Mouse (Mus musculus) midbrain, embryonic 16.5 days (tissue): ENCODE results near the gene Aurka. TPM values are rescaled to one million over a fixed set of nuclear protein-coding genes. Genes with fewer than 3 reads are reported as not detected.

Source experiments
- ATAC-seq: fragments of 200-750 bp; cut with Nextera tagmentation; 2 replicates; pipeline ENCODE4 v1.8.0; 2017; ENCODE audit warnings: moderate TSS enrichment
- H3K27ac ChIP-seq: fragments of 300-500 bp; sonication (generic); 2 replicates; pipeline ENCODE4 v1.5.1; 2014; ENCODE audit warnings: mild to moderate bottlenecking, low read length, mixed read lengths
- H3K27me3 ChIP-seq: fragments of 300-500 bp; sonication (generic); 2 replicates; pipeline ENCODE4 v1.6.1; 2014; ENCODE audit warnings: low read depth, low read length, mixed read lengths; ENCODE audit not compliant: control insufficient read depth, insufficient read depth
- H3K36me3 ChIP-seq: fragments of 300-500 bp; sonication (generic); 2 replicates; pipeline ENCODE4 v1.6.1; 2014; ENCODE audit warnings: mild to moderate bottlenecking, low read length, moderate library complexity, mixed read lengths; ENCODE audit not compliant: control insufficient read depth, insufficient read depth
- H3K4me1 ChIP-seq: fragments of 300-500 bp; sonication (generic); 2 replicates; pipeline ENCODE4 v1.6.1; 2014; ENCODE audit warnings: mild to moderate bottlenecking, low read length, mixed read lengths; ENCODE audit not compliant: control insufficient read depth, insufficient read depth
- H3K4me2 ChIP-seq: fragments of 300-500 bp; sonication (generic); 2 replicates; pipeline ENCODE4 v1.6.1; 2014; ENCODE audit warnings: mild to moderate bottlenecking, low read length, mixed read lengths
- H3K4me3 ChIP-seq: fragments of 300-500 bp; sonication (generic); 2 replicates; pipeline ENCODE4 v1.5.1; 2014; ENCODE audit warnings: low read depth, mild to moderate bottlenecking, low read length, moderate library complexity, mixed read lengths
- H3K9ac ChIP-seq: fragments of 300-500 bp; sonication (generic); 2 replicates; pipeline ENCODE4 v1.6.1; 2014; ENCODE audit warnings: low read depth, low read length, mixed read lengths
- H3K9me3 ChIP-seq: fragments of 300-500 bp; sonication (generic); replicated peaks from 2 replicates; pipeline ENCODE4 v1.6.1; 2014; ENCODE audit warnings: mild to moderate bottlenecking, low read length, mixed read lengths; ENCODE audit not compliant: control insufficient read depth, poor library complexity, severe bottlenecking
- WGBS: fragments of 180-500 bp; shearing (Covaris S2); extraction: QIAGEN DNeasy Blood & Tissue Kit; methylation state at CpG from one replicate; pipeline ENCODE4 v1.1.7; 2014; 5-methylcytosine and 5-hydroxymethylcytosine counted together
- polyA plus RNA-seq: library from polyadenylated mRNA; unstranded; fragments of >200 nt; fragmentation: Nextera tagmentation; extraction: Ambion mirVana; gene quantifications from 2 replicates; pipeline ENCODE4 v1.2.1, GENCODE M21; 2015

Aurka gene
- polyA plus RNA-seq, 1 experiment from 2014 or later = 10.4 TPM

DNA sequence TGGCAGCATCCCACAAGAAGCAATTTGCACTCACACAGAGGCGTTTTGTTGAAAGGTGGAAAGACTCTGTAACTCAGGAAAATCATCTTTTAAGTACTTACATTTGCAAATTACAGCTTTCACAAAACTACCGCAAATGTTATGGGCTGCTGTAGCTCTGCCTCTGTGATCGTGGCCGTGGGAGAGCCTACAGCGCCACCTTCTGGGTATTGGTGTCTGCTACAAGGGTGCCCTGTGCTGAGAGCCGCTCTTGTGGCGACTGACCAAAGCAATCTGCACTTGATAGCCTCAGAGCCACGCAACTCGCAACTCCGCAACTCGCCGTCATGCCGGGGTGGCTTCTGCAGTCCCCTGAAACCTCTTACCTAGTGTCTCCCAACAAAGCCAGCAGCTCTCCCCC lies 41.2 kb downstream of the Aurka start:
- Histone ChIP-seq H3K27me3 (peaks cover 4% of the 10 kb centered on the region; the same call in 1 of the 2 replicates), H3K4me3 (peak overlapping the region; percentile 5; the same call in 1 of the 2 replicates), H3K36me3 (no peaks in the 10 kb centered on the region), H3K9me3 (no peaks in the 10 kb centered on the region), H3K27ac (no peak overlapping the region), H3K4me1 (peaks cover 5% of the 10 kb centered on the region; the same call in 1 of the 2 replicates), H3K4me2 (peak overlapping the region; percentile 50), H3K9ac (peak overlapping the region; percentile 27; the same call in 1 of the 2 replicates)
- WGBS = 3% methylated on average over 13 of the region's 13 CpGs
- ATAC-seq = peak; percentile 88

DNA sequence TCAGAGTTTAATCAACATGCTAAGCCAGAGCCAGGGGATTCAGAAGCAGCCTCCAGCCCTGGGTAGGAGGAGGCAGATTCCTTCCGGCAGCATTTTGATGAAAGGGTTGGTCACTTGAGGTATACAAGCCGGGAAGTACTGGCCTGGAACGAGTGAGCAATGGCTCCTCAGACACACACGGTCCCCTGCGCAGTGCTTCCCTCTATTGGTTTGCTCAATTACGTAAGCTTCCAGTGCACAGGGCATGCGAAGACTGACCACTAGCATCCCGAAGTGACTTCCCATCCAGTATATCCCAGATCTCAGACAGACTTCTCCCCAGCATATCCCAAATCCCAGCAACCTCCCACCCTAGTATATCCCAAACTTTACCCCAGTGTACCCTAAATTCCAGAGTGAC lies 42.1 kb downstream of the Aurka start:
- Histone ChIP-seq H3K36me3 (no peaks in the 10 kb centered on the region), H3K4me2 (no peak overlapping the region), H3K9ac (no peak overlapping the region), H3K9me3 (no peaks in the 10 kb centered on the region), H3K4me3 (no peak overlapping the region), H3K27ac (no peak overlapping the region), H3K27me3 (peaks cover 4% of the 10 kb centered on the region; the same call in 1 of the 2 replicates), H3K4me1 (peaks cover 5% of the 10 kb centered on the region; the same call in 1 of the 2 replicates)
- WGBS = 39% methylated on average over 8 of the region's 8 CpGs
- no peak for ATAC-seq

DNA sequence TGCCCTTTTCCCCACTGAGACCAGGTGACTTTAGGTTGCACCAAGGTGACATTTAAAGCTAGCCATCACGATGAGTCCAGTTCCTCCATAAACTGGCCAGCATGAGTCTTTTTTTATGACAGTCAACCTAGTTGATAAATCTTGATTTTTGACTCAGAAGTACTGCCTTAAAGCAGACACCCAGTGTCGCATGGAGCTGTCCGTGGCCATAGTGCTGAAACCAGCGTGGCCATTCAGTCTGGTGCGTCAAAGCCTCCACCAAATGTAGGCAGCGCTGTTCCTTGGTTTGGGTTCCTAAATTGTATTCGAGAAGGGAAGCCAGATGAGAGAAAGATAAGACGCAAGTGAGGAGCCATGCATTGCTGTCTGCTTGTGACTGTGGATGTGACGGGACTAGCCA lies 49.5 kb downstream of the Aurka start:
- Histone ChIP-seq H3K27me3 (no peaks in the 10 kb centered on the region), H3K36me3 (no peaks in the 10 kb centered on the region), H3K4me3 (no peak overlapping the region), H3K4me2 (no peak overlapping the region), H3K9me3 (no peaks in the 10 kb centered on the region), H3K27ac (no peak overlapping the region), H3K9ac (no peak overlapping the region), H3K4me1 (no peaks in the 10 kb centered on the region)
- WGBS = 23% methylated on average over 9 of the region's 9 CpGs
- no peak for ATAC-seq

DNA sequence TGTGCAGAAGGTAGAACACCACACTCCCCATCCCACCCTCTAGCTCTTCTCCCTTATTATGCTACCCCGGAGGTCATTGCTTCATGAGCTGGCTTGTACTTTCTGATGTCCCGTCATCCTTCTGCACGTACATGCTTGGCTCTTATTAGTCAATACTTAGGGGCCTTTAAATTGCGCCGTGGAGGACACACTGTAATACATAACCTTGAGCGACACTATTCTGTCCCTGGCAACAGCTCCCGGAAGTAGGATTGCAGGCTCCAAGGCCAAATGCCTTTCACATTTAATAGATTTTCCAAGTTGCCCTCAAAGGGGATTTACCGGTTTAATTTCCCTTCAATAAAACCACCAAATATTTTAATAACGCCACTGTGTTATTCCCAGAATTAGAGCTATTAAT lies 58.6 kb downstream of the Aurka start:
- Histone ChIP-seq H3K36me3 (no peaks in the 10 kb centered on the region), H3K9ac (no peak overlapping the region), H3K4me1 (no peaks in the 10 kb centered on the region), H3K27me3 (no peaks in the 10 kb centered on the region), H3K4me3 (no peak overlapping the region), H3K9me3 (no peaks in the 10 kb centered on the region), H3K4me2 (no peak overlapping the region), H3K27ac (no peak overlapping the region)
- WGBS = 84% methylated on average over 9 of the region's 9 CpGs
- ATAC-seq = no peak

DNA sequence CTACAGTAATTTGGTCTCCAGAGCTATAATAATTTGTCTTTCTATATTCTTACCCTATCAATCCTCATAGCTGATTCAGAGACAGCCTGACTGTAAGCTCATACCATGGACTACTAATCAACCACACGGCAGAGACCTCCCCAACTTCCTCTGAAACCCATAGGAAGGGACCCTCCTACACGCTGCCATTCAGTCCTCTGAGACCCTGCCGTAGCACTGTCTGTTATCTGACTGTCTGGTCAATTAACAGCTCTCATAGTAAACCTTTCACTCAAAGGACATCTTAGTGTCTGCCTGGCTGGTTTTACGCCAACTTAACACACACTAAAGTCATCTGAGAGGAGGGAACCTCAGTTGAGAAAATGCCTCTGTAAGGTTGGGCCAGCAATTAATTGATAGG lies 63.8 kb downstream of the Aurka start:
- Histone ChIP-seq H3K27me3 (no peaks in the 10 kb centered on the region), H3K9me3 (no peaks in the 10 kb centered on the region), H3K4me2 (no peak overlapping the region), H3K9ac (no peak overlapping the region), H3K27ac (no peak overlapping the region), H3K4me1 (no peaks in the 10 kb centered on the region), H3K4me3 (no peak overlapping the region), H3K36me3 (no peaks in the 10 kb centered on the region)
- no peak for ATAC-seq
- 74% methylated on average over 4 of the region's 4 CpGs for WGBS

Other genes with a start within 250 kb of the Aurka start
- gene Mc3r, start 122.0 kb downstream of the Aurka start, polyA plus RNA-seq = 0.64 and 0.73 TPM in 2 replicates
- 21.2 and 24.0 TPM in 2 replicates for gene Fam210b, start 25.0 kb downstream of the Aurka start, polyA plus RNA-seq
- gene Cstf1, start 146 bp upstream of the Aurka start, polyA plus RNA-seq = 23.4 and 25.2 TPM in 2 replicates
- 0.11 and 0.16 TPM in 2 replicates for gene Cass4, start 23.3 kb upstream of the Aurka start, polyA plus RNA-seq
- 93.6 and 97.0 TPM in 2 replicates for gene Rtf2, start 70.0 kb upstream of the Aurka start, polyA plus RNA-seq
- 1.6 TPM in 2 replicates for gene Gcnt7, start 88.1 kb upstream of the Aurka start, polyA plus RNA-seq
- gene Fam209, start 102.0 kb upstream of the Aurka start, polyA plus RNA-seq = 0.75 TPM in 1 of 2 replicates, not detected in the other
- 0.20 and 0.25 TPM in 2 replicates for gene Tfap2c, start 179.1 kb upstream of the Aurka start, polyA plus RNA-seq